Mouse (Mus musculus) midbrain, embryonic 14.5 days (tissue): ENCODE data around the gene Pdyn. TPM values are rescaled to one million over a fixed set of nuclear protein-coding genes. Genes with fewer than 3 reads are reported as not detected.

Source experiments
- ATAC-seq: fragments of 200-750 bp; cut with Nextera tagmentation; 2 replicates; pipeline ENCODE4 v1.8.0; 2017; ENCODE audit warnings: moderate number of reproducible peaks, moderate library complexity; ENCODE audit not compliant: low FRiP score, low TSS enrichment
- DNase-seq: peaks from one replicate; pipeline ENCODE4 v3.0.0-alpha.2; 2015
- H3K27ac ChIP-seq: fragments of 300-500 bp; sonication (generic); replicated peaks from 2 replicates; pipeline ENCODE4 v1.5.1; 2014; ENCODE audit warnings: mild to moderate bottlenecking, low read depth, low read length, moderate library complexity
- H3K27me3 ChIP-seq: fragments of 300-500 bp; sonication (generic); 2 replicates; pipeline ENCODE4 v1.6.1; 2014; ENCODE audit warnings: low read length, control low read depth, mixed read lengths; ENCODE audit not compliant: control insufficient read depth, insufficient read depth
- H3K36me3 ChIP-seq: fragments of 300-500 bp; sonication (generic); 2 replicates; pipeline ENCODE4 v1.6.1; 2014; ENCODE audit warnings: low read length, control low read depth; ENCODE audit not compliant: control insufficient read depth, insufficient read depth
- H3K4me1 ChIP-seq: fragments of 300-500 bp; sonication (generic); 2 replicates; pipeline ENCODE4 v1.6.1; 2014; ENCODE audit warnings: mild to moderate bottlenecking, antibody characterized with exemption, low read length, control low read depth; ENCODE audit not compliant: control insufficient read depth, insufficient read depth
- H3K4me2 ChIP-seq: fragments of 300-500 bp; sonication (generic); 2 replicates; pipeline ENCODE4 v1.6.1; 2014; ENCODE audit warnings: mild to moderate bottlenecking, low read length, moderate library complexity
- H3K4me3 ChIP-seq: fragments of 300-500 bp; sonication (generic); replicated peaks from 2 replicates; pipeline ENCODE4 v1.5.1; 2014; ENCODE audit warnings: low read depth, low read length
- H3K9ac ChIP-seq: fragments of 300-500 bp; sonication (generic); replicated peaks from 2 replicates; pipeline ENCODE4 v1.6.1; 2014; ENCODE audit warnings: mild to moderate bottlenecking, low read length, moderate library complexity
- H3K9me3 ChIP-seq: fragments of 300-500 bp; sonication (generic); 2 replicates; pipeline ENCODE4 v1.6.1; 2016; ENCODE audit warnings: low read length, control low read depth, mixed read lengths; ENCODE audit not compliant: control insufficient read depth
- WGBS: fragments of 180-500 bp; shearing (Covaris S2); extraction: QIAGEN DNeasy Blood & Tissue Kit; methylation state at CpG from one replicate; pipeline ENCODE4 v1.1.7; 2014; 5-methylcytosine and 5-hydroxymethylcytosine counted together
- polyA plus RNA-seq: library from polyadenylated mRNA; unstranded; fragments of >200 nt; fragmentation: Nextera tagmentation; extraction: Ambion mirVana; gene quantifications from 2 replicates; pipeline ENCODE4 v1.2.1, GENCODE M21; 2014

Gene Pdyn
- polyA plus RNA-seq, 1 experiment from 2014 or later: 7.3 TPM

GRCm38 (mm10) chr2:129671911-129672310, 27.7 kb downstream of the Pdyn start:
- Histone ChIP-seq H3K27me3 (no peaks in the 10 kb centered on the region), H3K4me3 (no peak overlapping the region), H3K4me1 (no peaks in the 10 kb centered on the region), H3K9me3 (no peaks in the 10 kb centered on the region), H3K36me3 (no peaks in the 10 kb centered on the region), H3K4me2 (no peak overlapping the region), H3K27ac (no peak overlapping the region), H3K9ac (no peak overlapping the region)
- ATAC-seq: no peak
- 79% methylated on average over 4 of the region's 4 CpGs for WGBS
- DNase-seq: no peak

DNA sequence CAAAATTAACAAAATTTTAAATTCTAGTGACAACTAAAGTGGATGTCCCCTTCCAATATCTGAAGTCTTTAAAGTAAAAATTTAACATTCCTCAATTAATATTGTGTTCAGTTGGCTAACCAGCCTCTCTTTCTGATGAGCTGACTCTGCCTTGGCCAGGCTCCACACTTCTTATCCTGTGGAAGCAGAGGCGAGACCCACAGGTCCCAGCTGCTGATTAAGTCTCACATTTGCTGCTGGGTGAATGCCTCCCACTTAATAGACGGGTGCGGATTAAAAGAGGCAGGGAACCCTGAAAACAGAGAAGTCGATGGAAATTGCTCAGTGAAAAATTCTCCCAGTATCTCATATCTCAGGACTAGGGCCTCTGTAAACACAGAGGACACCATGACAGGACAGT, 37.2 kb downstream of the Pdyn start:
- Histone ChIP-seq H3K9ac (no peak overlapping the region), H3K4me1 (no peaks in the 10 kb centered on the region), H3K4me2 (no peak overlapping the region), H3K36me3 (no peaks in the 10 kb centered on the region), H3K27ac (no peak overlapping the region), H3K9me3 (no peaks in the 10 kb centered on the region), H3K27me3 (no peaks in the 10 kb centered on the region), H3K4me3 (no peak overlapping the region)
- WGBS: 79% methylated on average over 4 of the region's 4 CpGs
- ATAC-seq (no peak), DNase-seq (no peak)

- no peak for ATAC-seq
- H3K9ac ChIP-seq: no peak overlapping the region
- DNase-seq: no peak
- no peaks in the 10 kb centered on the region for H3K4me1 ChIP-seq
- no peak overlapping the region for H3K27ac ChIP-seq
- no peak overlapping the region for H3K4me2 ChIP-seq
- WGBS: 67% methylated on average over 6 of the region's 6 CpGs
- H3K27me3 ChIP-seq: no peaks in the 10 kb centered on the region
- H3K4me3 ChIP-seq: no peak overlapping the region
- no peaks in the 10 kb centered on the region for H3K9me3 ChIP-seq
- no peaks in the 10 kb centered on the region for H3K36me3 ChIP-seq
These were observed 39.6 kb downstream of the Pdyn start for GRCm38 (mm10) chr2:129660020-129660419.

DNA sequence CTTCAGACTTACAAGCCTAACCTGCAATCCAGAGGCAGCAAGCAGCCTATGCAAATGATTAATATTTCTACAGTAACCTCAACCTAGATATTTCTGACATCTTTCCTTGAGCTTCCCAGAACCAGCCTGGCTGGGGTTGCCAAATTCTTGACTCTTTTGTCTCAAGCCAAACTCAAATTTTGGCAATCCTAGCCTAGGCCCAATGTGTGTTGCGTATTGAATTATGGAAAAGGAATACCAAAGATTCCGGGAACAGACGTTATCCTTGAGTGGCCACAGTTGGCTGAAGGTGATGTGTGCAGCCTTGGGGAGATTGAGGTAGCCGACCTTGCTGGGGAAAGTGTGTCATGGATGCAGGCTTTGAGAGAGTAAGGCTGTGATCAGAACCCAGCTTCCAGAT, 40.8 kb downstream of the Pdyn start:
- ATAC-seq: no peak
- 90% methylated on average over 4 of the region's 4 CpGs for WGBS

GRCm38 (mm10) chr2:129655033-129655432, 44.6 kb downstream of the Pdyn start:
- no peaks in the 10 kb centered on the region for H3K4me1 ChIP-seq
- no peaks in the 10 kb centered on the region for H3K9me3 ChIP-seq
- H3K4me2 ChIP-seq: no peak overlapping the region
- DNase-seq (no peak), ATAC-seq (no peak)
- H3K27ac ChIP-seq: no peak overlapping the region
- no peak overlapping the region for H3K4me3 ChIP-seq
- no peaks in the 10 kb centered on the region for H3K27me3 ChIP-seq
- no peak overlapping the region for H3K9ac ChIP-seq
- 87% methylated on average over 4 of the region's 4 CpGs for WGBS
- H3K36me3 ChIP-seq: no peaks in the 10 kb centered on the region

More for the DNA sequence above, 40.8 kb downstream of the Pdyn start:
- no peaks in the 10 kb centered on the region for H3K36me3 ChIP-seq
- H3K4me1 ChIP-seq: no peaks in the 10 kb centered on the region
- no peak overlapping the region for H3K27ac ChIP-seq
- no peak overlapping the region for H3K9ac ChIP-seq
- DNase-seq: no peak
- H3K4me3 ChIP-seq: no peak overlapping the region
- no peak overlapping the region for H3K4me2 ChIP-seq
- no peaks in the 10 kb centered on the region for H3K9me3 ChIP-seq
- H3K27me3 ChIP-seq: no peaks in the 10 kb centered on the region

GRCm38 (mm10) chr2:129654233-129654950, 45.3 kb downstream of the Pdyn start:
- Histone ChIP-seq H3K27me3 (no peaks in the 10 kb centered on the region), H3K9me3 (no peaks in the 10 kb centered on the region), H3K4me2 (no peak overlapping the region), H3K9ac (no peak overlapping the region), H3K27ac (no peak overlapping the region), H3K36me3 (no peaks in the 10 kb centered on the region), H3K4me1 (no peaks in the 10 kb centered on the region), H3K4me3 (no peak overlapping the region)
- WGBS: 81% methylated on average over 4 of the region's 4 CpGs
- ATAC-seq: no peak
- no peak for DNase-seq

DNA sequence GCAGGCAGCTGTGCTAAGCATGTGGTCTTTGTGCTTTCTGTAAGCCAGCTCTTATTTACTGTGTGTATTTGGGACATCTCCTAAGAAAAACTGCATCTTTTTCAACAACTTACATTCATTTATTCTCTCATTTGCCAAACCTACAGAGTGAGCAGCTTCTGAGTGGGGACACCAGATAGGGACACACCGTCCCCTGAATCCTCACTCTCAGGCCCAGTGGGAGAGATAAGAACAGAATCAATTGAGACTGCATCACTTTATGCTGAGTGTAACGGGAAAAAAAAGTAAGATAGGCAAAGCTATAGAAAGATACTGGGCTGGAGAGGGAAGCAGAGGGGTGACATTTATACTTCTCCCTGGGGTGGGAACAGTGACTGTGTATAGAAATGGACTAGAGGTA, 46.0 kb downstream of the Pdyn start:
- WGBS: 79% methylated on average over 2 of the region's 2 CpGs
- Histone ChIP-seq H3K9me3 (no peaks in the 10 kb centered on the region), H3K4me3 (no peak overlapping the region), H3K9ac (no peak overlapping the region), H3K27me3 (no peaks in the 10 kb centered on the region), H3K27ac (no peak overlapping the region), H3K4me1 (no peaks in the 10 kb centered on the region), H3K4me2 (no peak overlapping the region), H3K36me3 (no peaks in the 10 kb centered on the region)
- DNase-seq (no peak), ATAC-seq (no peak)

DNA sequence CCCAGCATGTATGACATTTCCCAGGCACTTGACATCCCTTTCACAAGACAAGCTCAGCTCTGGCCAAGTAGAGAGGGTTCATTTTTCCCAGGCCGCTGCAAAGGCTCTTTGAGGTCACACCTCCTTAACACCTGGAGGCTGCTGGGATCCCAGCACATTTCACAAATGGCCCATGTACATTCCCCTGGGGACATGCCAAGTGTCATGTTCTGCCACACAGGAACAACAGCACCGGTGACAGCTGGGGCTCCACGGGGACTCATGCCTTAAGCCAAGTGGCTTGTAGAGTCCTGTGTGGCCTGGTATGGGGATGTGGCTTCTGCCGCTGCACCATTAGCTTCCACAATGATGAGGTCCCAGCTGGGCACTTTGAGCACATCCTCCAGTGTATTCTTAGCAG, 47.0 kb downstream of the Pdyn start:
- no peaks in the 10 kb centered on the region for H3K4me1 ChIP-seq
- H3K27ac ChIP-seq: no peak overlapping the region
- H3K4me2 ChIP-seq: no peak overlapping the region
- H3K27me3 ChIP-seq: no peaks in the 10 kb centered on the region
- H3K4me3 ChIP-seq: no peak overlapping the region
- ATAC-seq (no peak), DNase-seq (no peak)
- no peak overlapping the region for H3K9ac ChIP-seq
- H3K36me3 ChIP-seq: no peaks in the 10 kb centered on the region
- no peaks in the 10 kb centered on the region for H3K9me3 ChIP-seq
- WGBS: 76% methylated on average over 4 of the region's 4 CpGs
